Mouse (Mus musculus) brain, adult 10 weeks (tissue): Measurements from ENCODE around the gene Pfkm. TPM values are rescaled to one million over a fixed set of nuclear protein-coding genes. Genes with fewer than 3 reads are reported as not detected.

Source experiments
- polyA plus RNA-seq: library from polyadenylated mRNA; stranded (reverse); fragments of 350-450 nt; fragmentation: Illumina TruSeq; extraction: RNeasy Lipid Tissue Mini Kit (QIAGEN cat#74804); gene quantifications from one replicate; pipeline ENCODE4 v1.2.3, GENCODE M21; 2015; ENCODE audit warnings: low read depth, low replicate concordance

Pfkm gene
- polyA plus RNA-seq = 317 TPM

DNA sequence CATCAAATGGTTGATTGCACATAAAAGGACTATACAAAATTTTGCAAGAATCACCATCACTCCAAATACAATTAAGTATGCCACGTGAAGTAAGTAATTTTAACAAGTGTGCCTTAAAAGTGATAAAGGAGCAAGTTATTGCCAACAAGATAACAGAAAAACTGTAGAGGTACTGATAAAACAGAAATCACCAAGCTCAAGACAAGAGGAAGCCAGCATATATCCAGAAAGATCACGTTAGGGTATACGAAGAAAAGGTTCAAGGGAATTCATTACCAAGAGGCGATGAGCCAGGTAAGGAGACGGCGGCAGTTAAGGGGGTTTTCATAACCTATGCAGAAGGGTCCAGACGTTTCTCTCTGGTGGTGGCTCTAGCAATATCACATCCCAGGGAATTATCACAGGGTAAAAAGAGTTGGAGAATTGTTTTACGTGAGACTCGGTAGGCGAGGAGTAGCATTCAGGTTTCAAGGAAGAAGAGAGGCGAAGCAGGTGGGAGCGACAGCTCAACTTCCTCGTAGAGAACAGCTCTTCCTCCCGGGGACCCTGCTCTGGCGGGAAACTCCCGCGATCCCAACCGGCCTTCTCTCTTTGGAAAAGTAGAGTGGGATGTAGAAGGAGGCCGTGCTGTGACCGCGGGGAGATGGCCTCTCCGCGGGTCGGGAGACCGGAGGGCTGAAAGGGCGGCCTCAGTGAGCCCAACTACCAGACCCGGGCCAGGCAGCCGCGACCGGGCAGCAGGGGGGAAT lies at the start of gene Pfkm:
TSS of gene Pfkm (plus strand) at position 218 of the 749 bp plus-strand sequence.

GRCm38 (mm10) chr15:98093121-98094011 lies 977 bp downstream of the Pfkm start, which contains the start of gene Senp1:
TSS of gene Senp1 (minus strand) at chr15:98093744.

DNA sequence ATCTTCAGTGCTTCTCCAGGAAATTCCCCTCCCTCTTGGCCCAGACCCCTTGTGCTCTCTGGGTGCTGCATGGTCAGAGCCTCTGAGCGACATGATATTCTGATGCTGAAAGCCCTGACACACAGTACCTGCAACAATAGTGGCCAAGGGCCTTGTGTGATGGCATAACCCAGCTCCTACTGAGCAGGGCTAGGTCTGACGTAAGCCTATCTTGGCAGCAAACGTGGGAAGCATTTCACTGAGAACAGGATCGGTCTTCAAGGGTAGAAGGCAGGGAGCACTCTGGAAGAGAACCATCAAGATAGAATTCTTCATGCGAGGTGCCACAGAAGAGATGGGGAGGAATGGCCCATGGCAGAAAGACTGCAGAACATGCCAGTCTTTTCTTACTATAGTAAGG lies 73.1 kb downstream of the Pfkm start, which contains the start of gene Asb8:
TSS of gene Asb8 (minus strand) at position 101 of the 400 bp plus-strand sequence.

DNA sequence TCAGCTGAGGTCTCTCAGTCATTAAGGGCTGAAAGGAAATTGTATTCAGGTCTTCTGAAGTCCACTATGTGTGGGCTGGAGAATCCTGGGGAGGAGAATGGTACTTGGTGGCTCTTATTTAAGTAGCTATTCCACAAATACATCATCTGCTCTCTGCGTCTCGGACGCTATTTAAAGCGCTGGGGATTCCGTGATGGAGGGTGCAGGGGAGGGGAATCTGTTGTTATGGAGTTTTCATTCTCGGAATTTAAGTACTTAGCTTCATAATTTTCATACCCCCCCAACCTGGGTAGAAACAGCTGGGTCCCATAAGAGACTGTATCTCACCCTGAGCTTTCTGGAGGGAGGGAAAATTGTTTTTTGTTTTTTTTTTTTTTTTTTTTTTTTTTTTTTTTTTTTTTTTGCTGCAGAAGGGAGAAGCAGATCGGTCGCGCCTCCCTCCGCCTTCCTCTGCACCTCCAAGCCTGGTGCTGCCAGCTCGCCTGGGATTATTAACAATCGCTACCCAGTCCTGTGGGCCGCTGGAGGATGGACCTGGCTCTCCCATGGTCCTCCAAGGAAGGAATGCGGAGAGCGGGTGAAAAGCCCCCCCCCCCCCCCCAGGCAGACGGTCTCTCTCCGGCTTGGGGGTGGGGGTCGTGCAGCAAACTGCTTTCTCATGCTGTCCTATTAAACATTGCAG lies 74.7 kb downstream of the Pfkm start, which contains the start of gene Ccdc184:
TSS of gene Ccdc184 (plus strand) at position 196 of the 682 bp plus-strand sequence.

Other genes with a start within 250 kb of the Pfkm start
- gene Hdac7, start 248.1 kb upstream of the Pfkm start, polyA plus RNA-seq = 26.7 TPM
- 0.31 TPM for gene Vdr, start 182.0 kb upstream of the Pfkm start, polyA plus RNA-seq
- gene Tmem106c, start 128.4 kb upstream of the Pfkm start, polyA plus RNA-seq = 48.7 TPM
- 0.76 TPM for gene Col2a1, start 87.9 kb upstream of the Pfkm start, polyA plus RNA-seq
- gene Senp1, start 1.2 kb downstream of the Pfkm start, polyA plus RNA-seq = 8.4 TPM
- 54.3 TPM for gene Asb8, start 73.0 kb downstream of the Pfkm start, polyA plus RNA-seq
- gene Ccdc184, start 74.6 kb downstream of the Pfkm start, polyA plus RNA-seq = 23.8 TPM
- not detected for gene Olfr288, start 103.0 kb downstream of the Pfkm start, polyA plus RNA-seq
- not detected for gene Gm44579, start 128.4 kb downstream of the Pfkm start, polyA plus RNA-seq
- gene Olfr287, start 128.5 kb downstream of the Pfkm start, polyA plus RNA-seq = 13.2 TPM
- not detected for gene Olfr286, start 141.9 kb downstream of the Pfkm start, polyA plus RNA-seq
- gene H1fnt, start 164.7 kb downstream of the Pfkm start, polyA plus RNA-seq = not detected
- gene Zfp641, start 203.6 kb downstream of the Pfkm start, polyA plus RNA-seq = 7.7 TPM
- not detected for gene Olfr285, start 224.8 kb downstream of the Pfkm start, polyA plus RNA-seq
- not detected for gene Olfr284, start 248.4 kb downstream of the Pfkm start, polyA plus RNA-seq